Mouse (Mus musculus) cerebellum, adult (tissue): Measurements from ENCODE around the gene Rev3l.
A peak's percentile ranks its signal among the peaks of the same experiment; 100 is the strongest.
"Not testable (repeated sequence)": the region's sequence is repeated elsewhere in the genome, so short reads cannot be mapped to it uniquely, and the experiment has no call there.

Experiments used
- ATAC-seq: cut with Nextera tagmentation; 2 replicates; pipeline ENCODE4 v1.9.2; 2017; ENCODE audit warnings: mild to moderate bottlenecking, moderate library complexity, mixed read lengths; ENCODE audit not compliant: insufficient number of reproducible peaks, low FRiP score, low TSS enrichment

Rev3l gene

DNA sequence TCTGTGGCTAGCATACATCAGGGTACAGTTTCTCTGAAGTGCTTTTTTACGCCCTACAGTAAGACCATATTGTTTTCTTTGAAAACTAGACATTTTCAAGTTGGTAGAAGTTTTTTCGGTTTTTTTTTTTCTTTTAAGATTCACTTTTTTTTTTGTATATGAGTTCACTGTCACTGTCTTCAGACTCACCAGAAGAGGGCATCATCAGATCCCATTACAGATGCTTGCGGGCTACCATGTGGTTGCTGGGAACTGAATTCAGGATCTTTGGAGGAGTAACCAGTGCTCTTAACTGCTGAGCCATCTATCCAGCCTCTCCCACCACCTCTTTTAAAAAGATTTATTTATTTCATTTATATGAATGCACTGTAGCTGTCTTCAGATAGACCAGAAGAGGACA, 45.0 kb downstream of the Rev3l start:
- ATAC-seq = no peak

DNA sequence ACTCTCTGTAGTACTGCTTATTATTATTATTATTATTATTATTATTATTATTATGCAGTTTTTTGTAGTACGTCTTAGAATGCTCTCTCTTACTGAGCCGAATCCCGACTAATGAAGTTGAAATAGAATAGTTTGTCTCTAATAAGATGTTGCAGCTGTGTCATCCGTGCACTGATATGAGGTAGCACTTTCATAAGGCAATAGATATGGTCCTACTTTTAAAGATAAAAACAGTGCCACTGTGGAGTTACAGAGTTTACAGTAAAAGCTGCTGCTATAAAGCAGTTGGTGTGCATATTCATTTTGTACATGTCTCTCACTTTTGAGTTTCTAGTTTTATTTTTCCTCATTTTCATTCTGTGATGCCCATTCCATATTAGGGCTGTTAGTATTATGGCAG, 46.4 kb downstream of the Rev3l start:
- no peak for ATAC-seq

DNA sequence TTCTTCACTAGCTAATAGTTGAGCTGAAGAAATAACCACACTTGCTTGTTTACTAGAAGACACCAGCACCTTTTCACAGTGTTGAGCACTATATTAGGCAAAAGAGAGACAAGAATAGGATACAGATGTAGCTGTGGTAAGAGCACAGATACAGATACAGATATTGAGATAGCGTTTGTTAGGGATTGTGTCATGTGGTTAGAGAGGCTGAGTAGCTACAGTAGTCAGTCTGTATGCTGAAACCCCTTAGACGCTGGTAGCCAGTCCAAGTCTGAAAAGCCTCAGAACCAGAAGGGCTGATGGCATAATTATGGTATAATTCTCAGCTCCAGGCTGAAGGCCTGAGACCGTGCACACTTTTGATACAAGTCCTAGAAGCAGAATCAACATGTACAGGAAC, 53.3 kb downstream of the Rev3l start:
- no peak for ATAC-seq

DNA sequence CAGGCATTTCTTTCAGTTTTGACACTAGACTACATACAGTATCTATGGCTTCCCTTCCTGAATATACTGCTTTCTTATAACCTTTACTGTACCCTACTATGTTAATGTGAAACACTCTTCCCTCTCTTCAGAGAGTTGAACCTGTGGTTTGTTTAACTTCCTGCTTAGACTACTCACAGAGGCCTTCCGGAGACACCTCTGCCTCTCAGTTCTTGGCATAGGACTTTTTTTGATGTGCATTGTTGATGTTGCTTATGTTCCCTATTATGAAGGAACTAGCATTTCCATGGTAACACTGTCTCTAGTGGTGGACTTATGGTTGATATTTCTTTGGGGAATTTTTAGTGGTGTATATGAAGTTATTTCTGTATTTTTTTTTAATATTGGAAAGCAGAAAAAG, 61.4 kb downstream of the Rev3l start:
- no peak for ATAC-seq

DNA sequence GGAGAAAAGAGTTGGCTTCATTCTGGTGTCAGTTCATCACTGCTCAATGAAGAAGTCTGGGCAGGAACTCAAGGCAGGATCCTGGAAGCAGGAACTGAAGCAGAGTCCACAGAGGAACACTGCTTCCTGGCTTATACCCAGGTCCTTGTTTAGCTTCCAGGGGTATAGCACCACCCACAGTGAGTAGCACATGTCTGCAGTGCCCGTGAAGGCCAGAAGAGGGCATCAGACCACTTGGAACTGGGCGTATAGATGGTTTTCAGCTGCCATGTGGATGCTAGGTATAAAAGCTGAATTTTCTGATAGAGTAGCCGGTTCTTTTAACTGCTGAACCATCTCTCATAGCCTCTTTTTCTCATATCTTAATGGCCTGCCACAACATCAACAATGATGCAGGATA, 79.6 kb downstream of the Rev3l start:
- ATAC-seq = no peak

DNA sequence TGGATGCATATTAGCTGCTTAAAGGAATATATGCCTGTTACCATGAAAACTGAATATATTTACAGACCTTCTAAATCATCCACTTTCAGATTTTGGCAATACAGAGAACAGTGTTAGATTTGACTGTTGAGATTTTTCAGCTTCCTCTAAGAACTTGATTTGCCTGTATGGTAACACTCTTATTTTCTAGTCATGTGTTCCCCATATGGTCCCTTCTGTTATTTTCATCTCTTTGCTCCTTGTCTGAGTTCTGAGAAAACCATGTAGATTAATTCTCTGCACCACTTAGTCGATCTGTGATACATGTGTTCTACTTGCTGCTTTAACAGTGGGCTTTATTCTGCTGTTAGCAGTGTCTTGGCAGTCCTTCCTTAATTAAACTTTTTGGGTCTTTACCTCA, 110.7 kb downstream of the Rev3l start:
- ATAC-seq = no peak

DNA sequence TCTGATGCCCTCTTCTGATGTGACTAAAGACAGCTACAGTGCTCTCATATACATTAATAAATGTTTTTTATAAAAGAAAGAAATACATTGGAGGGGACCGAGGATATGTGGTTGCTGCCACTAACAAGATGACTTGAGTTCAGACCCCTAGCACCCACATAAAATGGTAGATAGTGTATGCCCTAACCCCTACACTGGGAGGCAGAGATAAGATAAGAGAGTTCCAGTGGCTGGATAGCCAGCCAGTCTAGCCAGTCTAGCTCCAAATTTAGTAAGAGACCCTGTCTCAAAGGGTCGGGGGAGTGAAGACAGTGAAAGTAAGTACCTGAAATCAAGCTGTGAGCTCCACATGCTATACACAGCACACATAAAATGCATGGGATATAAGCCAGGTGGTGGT, 133.6 kb downstream of the Rev3l start:
- no peak for ATAC-seq

DNA sequence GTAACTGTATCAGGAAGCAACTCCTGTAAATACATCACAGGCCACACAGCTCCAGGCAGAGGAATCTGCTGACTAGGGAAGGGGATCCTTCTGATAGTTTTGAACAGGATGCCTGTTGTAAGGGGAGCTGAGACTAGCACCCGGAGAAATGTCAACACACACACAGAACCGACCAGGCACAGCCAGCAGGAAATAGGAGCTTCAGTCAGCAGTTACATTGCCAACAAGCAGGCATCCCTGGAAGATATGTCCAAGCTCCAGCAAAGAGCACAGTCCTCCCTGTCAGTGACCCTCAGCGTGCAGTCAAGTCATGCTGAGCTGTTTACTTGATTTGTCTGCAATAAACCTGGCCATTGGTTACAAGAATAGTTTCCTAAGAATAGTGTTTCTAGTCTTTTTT, 156.7 kb downstream of the Rev3l start:
- ATAC-seq = no peak

DNA sequence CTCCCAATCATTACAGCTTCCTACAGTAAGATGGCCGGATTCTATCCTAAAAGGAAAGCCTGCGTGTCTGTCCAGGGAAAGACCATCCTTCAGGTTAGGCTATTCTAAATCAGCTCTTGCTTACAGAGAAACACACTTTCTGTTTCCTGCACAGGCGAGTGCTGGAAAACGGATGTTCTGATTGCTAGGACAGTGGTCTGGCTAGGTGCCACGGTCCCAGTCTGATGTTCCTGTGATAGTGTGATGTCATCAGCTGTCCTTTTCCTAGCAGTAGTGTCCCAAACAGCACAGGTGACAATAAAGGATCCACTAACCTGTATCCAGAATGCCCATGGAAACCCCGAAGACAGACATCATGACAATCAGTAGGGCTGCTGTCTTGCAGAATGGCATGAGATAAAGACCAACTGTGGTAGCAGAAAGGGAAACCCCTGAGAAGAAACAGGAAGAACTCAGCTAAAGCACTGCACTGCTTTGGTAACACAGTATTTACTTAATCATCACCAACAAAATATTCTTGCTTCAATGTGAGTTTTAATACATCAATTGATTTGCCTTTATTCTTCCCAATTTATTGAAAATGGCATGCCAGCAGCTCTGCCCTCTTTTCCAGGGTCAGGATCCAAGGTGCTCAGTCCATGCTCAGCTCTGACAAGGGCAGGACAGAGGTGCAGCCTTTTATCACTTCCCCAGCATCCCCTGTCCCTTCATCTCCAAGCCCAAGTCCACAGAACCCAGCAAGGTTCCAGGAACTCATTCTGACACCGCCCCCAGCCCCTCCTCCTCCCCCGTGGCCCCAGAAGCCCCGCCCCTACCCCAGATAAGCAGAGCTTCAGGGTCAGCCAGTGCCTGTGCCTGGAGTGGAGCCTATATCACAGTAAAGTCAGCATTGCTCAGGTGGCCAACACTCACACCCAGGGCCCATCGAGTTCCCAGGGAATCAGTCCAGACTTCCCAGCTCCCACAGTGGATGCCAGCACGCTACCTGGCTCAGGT, 162.1 kb downstream of the Rev3l start:
- no peak for ATAC-seq

DNA sequence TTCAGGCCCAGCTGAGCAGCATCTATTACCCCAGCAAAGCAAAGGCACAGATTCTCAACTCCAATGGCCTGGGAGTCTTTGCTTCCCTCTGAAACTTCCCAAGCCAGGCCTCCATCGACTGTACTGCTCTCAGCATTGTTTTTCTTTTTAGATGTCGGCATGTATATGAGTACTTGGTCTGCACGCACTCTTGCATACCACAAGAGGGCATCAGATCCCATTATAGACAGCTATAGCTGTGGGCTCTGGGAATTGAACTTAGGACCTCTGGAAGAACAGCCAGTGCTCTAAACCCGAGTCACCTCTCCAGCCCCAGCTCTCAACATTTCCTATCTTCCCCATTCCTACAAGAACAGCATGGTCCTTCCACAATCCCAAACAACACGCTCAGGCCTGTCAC, 164.6 kb downstream of the Rev3l start:
- no peak for ATAC-seq

DNA sequence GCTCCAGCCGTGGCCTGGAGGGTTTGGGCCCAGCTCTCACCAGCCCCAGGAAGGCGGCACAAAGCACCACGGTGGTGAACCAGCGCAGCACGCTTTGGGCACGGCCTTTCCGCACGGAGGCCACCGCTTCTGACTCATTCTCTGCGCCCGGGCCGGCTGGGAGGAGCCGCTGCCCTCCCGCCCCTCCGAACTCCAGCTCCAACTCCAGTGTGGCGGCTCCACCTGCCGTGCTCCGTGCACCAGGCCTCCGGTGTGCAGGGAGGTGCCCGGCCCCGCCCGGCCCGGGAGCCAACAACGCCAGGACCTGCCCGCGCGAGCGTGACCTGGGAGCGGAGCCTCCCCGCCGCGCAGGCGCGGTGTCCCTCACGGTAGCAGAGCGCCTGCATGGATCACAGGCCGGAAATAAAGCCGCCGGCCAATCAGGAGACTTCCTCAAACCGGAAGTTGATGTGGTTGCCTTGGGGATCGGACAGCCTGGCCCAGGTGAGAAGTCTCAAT, 167.0 kb downstream of the Rev3l start, which contains the start of gene Mfsd4b4:
TSS of gene Mfsd4b4 (minus strand) at position 365 of the 498 bp plus-strand sequence.
- ATAC-seq = peak; percentile 98

DNA sequence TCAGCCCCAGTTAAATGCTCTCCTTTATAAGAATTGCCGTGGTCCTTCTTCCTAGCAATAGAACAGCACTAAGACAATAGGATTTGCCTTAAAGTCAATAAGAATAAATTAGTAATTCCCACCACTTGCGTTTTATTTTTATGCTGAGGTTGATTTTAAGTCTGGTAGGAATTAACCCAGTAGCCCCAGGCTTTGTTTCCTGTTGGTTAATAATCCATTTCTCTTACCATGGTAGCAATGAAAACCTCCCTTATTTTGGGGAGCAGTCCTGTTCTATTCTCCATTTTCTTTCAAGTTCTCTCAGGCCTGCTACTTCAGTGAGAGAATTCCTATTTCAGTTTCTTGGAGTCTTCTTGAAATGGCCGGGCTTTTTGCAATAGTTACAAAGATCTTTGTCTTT, 172.3 kb downstream of the Rev3l start:
- no peak for ATAC-seq

DNA sequence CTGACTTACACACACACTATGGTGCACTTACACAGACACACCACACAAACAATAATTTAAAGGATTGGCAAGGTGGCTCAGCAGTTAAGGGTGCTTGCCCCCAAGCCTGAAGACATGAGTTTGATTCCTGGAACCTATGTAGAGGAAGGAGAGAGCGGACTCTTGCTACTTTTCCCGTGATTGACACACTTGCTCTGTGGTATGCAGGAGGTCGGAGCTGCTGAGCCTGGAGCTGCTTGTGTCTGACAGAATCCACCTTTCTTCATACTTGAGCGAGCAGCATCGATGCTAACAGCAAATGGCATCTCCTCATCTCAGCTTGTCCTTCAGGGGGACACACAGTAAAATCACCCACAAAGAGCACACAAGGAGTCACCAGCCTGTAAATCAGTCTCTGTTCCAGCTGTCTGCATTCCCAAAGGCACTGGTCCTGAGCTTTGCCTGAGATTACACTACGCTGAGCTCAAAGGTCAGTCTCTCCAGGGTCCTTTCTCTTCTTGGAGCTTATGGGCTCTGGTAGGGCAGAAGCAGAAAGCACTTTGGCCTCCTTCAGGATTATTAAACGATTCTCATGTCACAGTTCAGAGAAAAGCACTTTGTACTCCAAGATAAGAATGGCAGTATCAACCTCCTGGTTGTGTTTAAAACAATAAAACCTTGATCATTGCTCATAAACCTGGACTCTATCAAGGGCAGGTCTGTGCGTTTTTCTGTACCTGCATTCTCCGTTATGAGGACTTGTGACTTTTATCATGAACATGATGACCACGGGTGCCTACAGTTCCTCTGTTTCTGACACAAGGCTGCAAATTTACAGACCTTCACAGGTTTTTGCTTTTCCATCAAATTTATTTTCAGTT, 175.1 kb downstream of the Rev3l start:
- ATAC-seq = no peak

DNA sequence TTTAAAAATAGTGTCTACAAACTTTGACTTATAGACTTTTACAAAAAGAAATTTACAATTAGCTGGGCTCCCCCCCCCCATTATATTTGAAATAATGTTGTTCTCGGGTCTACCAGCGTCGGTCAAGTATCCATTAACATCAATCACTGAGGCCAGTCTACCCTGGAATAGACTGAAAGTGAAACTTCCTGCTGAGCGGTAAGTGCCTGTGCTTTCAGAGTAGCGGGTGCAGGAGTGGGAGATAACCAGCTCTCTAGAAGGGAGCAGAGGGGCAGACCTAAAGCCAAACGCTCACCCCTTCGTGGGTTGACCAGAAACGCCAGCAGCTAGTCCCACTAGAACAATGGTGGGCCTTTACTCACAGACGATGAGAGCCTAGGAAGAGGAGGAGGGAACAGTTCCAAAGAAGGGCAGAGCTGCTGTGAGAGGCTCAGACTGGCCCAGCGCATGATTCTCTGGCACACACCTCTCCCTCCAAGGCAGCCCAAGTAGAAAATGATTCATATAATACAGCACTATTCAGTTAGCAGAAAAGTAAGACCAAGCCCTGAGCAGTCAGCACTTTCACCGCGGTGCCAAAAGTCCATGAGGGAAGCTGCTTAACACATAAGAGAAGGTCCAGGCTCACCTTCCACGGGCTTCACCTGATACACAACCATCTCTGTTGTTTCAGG, 177.0 kb downstream of the Rev3l start:
- no peak for ATAC-seq

DNA sequence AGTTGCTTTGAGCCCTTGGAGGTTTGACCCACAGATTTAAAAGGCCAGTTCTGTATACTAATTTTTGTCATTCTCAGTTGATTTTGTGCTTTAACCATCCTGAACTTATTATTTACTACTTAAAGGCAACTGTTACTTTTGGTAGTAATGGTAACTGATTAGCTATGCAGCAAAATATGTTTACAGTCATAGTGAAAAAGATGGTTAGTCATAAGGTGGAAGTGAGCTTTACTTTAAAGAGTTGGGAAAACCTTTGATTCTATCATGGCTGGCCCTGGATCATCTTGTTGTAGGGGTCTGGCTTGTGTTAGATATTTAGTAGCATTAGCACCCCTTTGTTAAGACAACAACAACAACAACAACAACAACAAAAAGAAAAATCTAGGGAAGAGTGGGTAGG, 180.7 kb downstream of the Rev3l start:
- ATAC-seq = no peak

DNA sequence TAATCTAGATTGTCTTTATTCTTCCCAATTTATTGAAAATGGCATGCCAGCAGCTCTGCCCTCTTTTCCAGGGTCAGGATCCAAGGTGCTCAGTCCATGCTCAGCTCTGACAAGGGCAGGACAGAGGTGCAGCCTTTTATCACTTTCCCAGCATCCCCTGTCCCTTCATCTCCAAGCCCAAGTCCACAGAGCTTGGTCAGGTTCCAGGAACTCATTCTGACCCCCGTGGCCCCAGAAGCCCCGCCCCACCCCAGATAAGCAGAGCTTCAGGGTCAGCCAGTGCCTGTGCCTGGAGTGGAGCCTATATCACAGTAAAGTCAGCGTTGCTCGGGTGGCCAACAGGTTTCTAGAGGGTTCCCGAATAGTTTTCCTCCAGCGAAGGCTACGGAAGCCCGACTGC, 192.6 kb downstream of the Rev3l start:
- not testable (repeated sequence) for ATAC-seq
